Mouse (Mus musculus) layer of hippocampus, adult 11-12 months (tissue): ENCODE results near the gene Mbnl2.
A peak's percentile ranks its signal among the peaks of the same experiment; 100 is the strongest.
"Not testable (repeated sequence)": the region's sequence is repeated elsewhere in the genome, so short reads cannot be mapped to it uniquely, and the experiment has no call there.

Experiments used
- DNase-seq: peaks from one replicate; pipeline ENCODE4 v3.0.0; 2022; ENCODE audit warnings: low spot score

Gene Mbnl2

GRCm38 (mm10) chr14:120355742-120356440, 80.4 kb downstream of the Mbnl2 start:
- no peak for DNase-seq

- DNase-seq = no peak
Observed at GRCm38 (mm10) chr14:120357321-120358070, 82.0 kb downstream of the Mbnl2 start.

- not testable (repeated sequence) for DNase-seq
Observed at GRCm38 (mm10) chr14:120359608-120360007, 84.1 kb downstream of the Mbnl2 start.

GRCm38 (mm10) chr14:120361121-120361520, 85.7 kb downstream of the Mbnl2 start:
- no peak for DNase-seq

- no peak for DNase-seq
Observed at GRCm38 (mm10) chr14:120362409-120362992, 87.0 kb downstream of the Mbnl2 start.

- no peak for DNase-seq
Observed at GRCm38 (mm10) chr14:120363090-120363818, 87.8 kb downstream of the Mbnl2 start.

- no peak for DNase-seq
Observed at GRCm38 (mm10) chr14:120365088-120365487, 89.6 kb downstream of the Mbnl2 start.

GRCm38 (mm10) chr14:120366962-120367361, 91.5 kb downstream of the Mbnl2 start:
- DNase-seq = no peak

- DNase-seq = no peak
Observed at GRCm38 (mm10) chr14:120367589-120367988, 92.1 kb downstream of the Mbnl2 start.

GRCm38 (mm10) chr14:120368456-120368855, 93.0 kb downstream of the Mbnl2 start:
- DNase-seq = no peak

- no peak for DNase-seq
Observed at GRCm38 (mm10) chr14:120368914-120369391, 93.5 kb downstream of the Mbnl2 start.

GRCm38 (mm10) chr14:120370044-120370443, 94.6 kb downstream of the Mbnl2 start:
- no peak for DNase-seq

GRCm38 (mm10) chr14:120370631-120371030, 95.2 kb downstream of the Mbnl2 start:
- no peak for DNase-seq

- DNase-seq = no peak
Observed at GRCm38 (mm10) chr14:120371174-120371573, 95.7 kb downstream of the Mbnl2 start.

GRCm38 (mm10) chr14:120373026-120374024, 97.9 kb downstream of the Mbnl2 start:
- no peak for DNase-seq

- DNase-seq = peak; percentile 55
Observed at GRCm38 (mm10) chr14:120374786-120375185, 99.3 kb downstream of the Mbnl2 start.

- DNase-seq = no peak
Observed at GRCm38 (mm10) chr14:120377192-120377591, 101.7 kb downstream of the Mbnl2 start.

- no peak for DNase-seq
Observed at GRCm38 (mm10) chr14:120378002-120378401, 102.5 kb downstream of the Mbnl2 start.

GRCm38 (mm10) chr14:120379716-120380115, 104.2 kb downstream of the Mbnl2 start:
- no peak for DNase-seq

- no peak for DNase-seq
Observed at GRCm38 (mm10) chr14:120381378-120382134, 106.1 kb downstream of the Mbnl2 start.
